Mouse (Mus musculus): ENCODE measurements around the gene Kpna2. TPM values are rescaled to one million over a fixed set of nuclear protein-coding genes. Genes with fewer than 3 reads are reported as not detected.
A peak's percentile ranks its signal among the peaks of the same experiment; 100 is the strongest.

Kpna2 gene
- polyA plus RNA-seq, 1 experiment = 1.5 TPM

DNA sequence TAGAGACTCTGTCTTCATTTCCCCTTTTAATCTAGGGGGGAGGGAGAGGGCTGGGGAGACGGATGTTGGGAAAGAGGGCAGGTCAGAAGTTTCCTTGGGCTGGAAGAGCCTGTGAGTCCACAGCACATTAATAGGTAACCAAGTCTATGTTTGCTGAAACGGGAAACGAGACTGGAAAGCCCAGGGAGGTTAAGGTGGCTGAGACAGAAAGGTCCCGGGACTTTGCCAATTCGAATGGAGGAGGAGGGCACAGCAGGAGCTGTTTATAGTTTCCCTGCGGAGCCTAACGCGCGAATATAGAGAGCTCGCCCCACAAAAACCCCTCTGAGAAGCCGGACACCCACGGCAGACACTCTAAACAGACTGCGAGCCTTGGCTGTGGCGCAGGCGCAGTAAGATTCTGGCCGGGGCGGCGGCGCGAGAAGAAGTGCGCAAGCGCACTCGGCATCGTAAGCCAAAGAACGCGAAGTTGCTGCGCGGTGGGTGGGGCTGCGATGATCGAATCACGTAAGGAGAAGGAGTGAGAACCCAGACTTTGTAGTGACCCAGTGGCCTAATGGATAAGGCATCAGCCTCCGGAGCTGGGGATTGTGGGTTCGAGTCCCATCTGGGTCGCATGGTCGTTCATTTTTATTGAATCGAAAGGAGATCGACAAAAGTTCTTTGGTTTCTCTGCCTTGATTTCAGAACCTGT lies 13.1 kb upstream of the Kpna2 start:
- peaks cover 7% of the 10 kb centered on the region for H3K9me3 ChIP-seq (ENCODE audit: control insufficient read depth, low read length)
- peak overlapping the region; percentile 82 for H3K4me3 ChIP-seq (replicated peaks)
- peaks cover 19% of the 10 kb centered on the region for H3K27me3 ChIP-seq (ENCODE audit: control insufficient read depth)
- H3K36me3 ChIP-seq (ENCODE audit: control insufficient read depth) = no peaks in the 10 kb centered on the region
- H3K4me1 ChIP-seq (ENCODE audit: control insufficient read depth) = peaks cover 27% of the 10 kb centered on the region
- no peak for TF ChIP-seq GATA1 (IDR thresholded peaks at IDR 0.05; ENCODE audit: low read length)
- TF ChIP-seq TAL1 (IDR thresholded peaks at IDR 0.05; ENCODE audit: low read length) = no peak

DNA sequence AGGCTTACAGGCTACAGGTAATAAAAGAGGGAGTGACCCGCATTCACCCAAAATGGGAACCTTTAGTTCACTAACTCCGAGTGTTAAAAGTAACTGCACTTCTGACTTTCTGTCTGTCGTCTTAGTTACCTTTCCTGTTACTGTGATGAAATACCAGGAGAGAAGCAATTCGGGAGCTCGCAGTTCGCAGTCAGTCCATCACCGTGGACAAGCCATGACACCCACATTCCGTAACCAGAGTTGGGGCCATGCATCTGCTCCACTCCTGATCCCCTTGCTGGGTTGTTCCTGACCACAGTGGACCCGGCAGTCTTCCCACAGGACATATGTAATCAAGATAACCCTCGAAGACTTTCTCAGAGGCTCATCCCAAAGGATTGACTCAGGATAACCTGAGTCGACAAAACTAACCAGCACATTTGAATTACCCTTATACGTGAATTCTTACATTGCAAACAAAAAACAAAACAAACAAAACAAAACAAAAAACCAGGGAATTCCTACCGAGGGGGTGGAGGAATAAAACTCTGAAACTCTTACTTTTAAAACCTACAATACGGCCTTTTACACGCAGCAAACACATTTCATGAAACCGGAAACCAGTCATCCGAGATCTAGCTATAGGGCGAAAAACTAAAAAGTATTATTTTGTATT lies 12.5 kb upstream of the Kpna2 start:
- Histone ChIP-seq H3K9me3 (ENCODE audit: control insufficient read depth, low read length) (peaks cover 7% of the 10 kb centered on the region), H3K36me3 (ENCODE audit: control insufficient read depth) (no peaks in the 10 kb centered on the region), H3K27me3 (ENCODE audit: control insufficient read depth) (peaks cover 19% of the 10 kb centered on the region), H3K4me1 (ENCODE audit: control insufficient read depth) (peaks cover 27% of the 10 kb centered on the region), H3K4me3 (replicated peaks) (peak overlapping the region; percentile 82)
- TF ChIP-seq TAL1 (IDR thresholded peaks at IDR 0.05; ENCODE audit: low read length) (no peak), GATA1 (IDR thresholded peaks at IDR 0.05; ENCODE audit: low read length) (no peak)

DNA sequence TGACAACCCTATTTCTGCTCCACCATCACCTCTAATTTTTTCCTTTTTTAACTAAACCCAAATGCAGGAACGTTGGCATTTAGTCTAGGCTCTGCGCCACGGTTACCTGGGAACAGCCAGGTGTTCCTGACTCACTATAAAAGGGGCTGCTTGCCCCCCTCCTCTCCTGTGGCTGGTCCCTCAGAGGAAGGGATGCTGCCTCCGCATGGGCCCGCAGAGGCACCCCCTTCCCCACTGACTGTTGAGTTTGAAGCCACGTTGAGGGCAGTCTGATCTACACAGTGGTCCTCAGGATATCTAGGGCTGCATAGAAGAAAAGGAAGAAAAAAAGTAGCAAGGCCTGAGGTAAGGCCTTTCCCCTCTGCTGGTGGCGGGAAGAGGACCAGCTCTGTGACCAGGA lies 11.8 kb upstream of the Kpna2 start:
- peak overlapping the region; percentile 82 for H3K4me3 ChIP-seq (replicated peaks)
- peaks cover 7% of the 10 kb centered on the region for H3K9me3 ChIP-seq (ENCODE audit: control insufficient read depth, low read length)
- TF ChIP-seq TAL1 (IDR thresholded peaks at IDR 0.05; ENCODE audit: low read length) (no peak), GATA1 (IDR thresholded peaks at IDR 0.05; ENCODE audit: low read length) (no peak)
- no peaks in the 10 kb centered on the region for H3K36me3 ChIP-seq (ENCODE audit: control insufficient read depth)
- peaks cover 19% of the 10 kb centered on the region for H3K27me3 ChIP-seq (ENCODE audit: control insufficient read depth)
- H3K4me1 ChIP-seq (ENCODE audit: control insufficient read depth) = peaks cover 25% of the 10 kb centered on the region

DNA sequence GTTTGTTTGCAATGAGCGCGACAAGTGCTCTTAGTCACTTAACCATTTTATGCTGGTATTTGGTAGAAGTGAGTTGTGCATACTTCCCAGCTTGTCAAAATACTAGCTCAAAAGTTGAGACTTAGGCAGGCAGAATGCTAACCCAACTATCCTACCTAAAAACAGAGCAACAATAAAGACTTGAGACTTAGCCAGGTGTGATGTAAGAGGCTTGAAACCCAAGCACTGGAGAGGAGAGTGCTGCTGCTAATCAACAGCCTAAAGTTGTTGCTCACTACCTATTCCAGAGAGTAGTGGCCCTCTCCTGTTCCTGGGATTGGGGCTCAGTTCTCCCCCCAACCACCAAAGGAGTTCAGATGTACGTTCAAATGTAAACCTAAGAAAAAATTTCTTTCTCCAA lies 11.1 kb upstream of the Kpna2 start:
- Histone ChIP-seq H3K36me3 (ENCODE audit: control insufficient read depth) (no peaks in the 10 kb centered on the region), H3K4me3 (replicated peaks) (no peak overlapping the region), H3K4me1 (ENCODE audit: control insufficient read depth) (peaks cover 25% of the 10 kb centered on the region), H3K9me3 (ENCODE audit: control insufficient read depth, low read length) (peaks cover 7% of the 10 kb centered on the region), H3K27me3 (ENCODE audit: control insufficient read depth) (peaks cover 21% of the 10 kb centered on the region)
- TF ChIP-seq GATA1 (IDR thresholded peaks at IDR 0.05; ENCODE audit: low read length) (no peak), TAL1 (IDR thresholded peaks at IDR 0.05; ENCODE audit: low read length) (no peak)

DNA sequence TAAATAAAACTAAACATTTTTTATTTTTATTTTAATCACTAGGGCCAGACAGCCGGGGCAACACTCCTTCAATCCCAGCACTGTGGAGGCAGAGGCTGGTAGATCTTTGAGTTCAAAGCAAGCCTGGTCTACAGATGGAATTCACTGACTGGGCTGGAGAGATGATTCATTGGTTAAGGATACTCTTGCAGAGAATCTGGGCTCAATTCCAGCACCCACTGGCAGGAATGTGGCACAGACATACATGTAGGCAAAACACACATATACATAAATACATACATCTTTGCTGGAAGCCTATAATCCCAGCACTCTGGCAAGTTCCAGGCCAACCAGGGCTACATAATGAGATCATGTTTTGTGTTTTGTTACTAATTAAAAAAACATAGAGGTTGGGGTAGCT lies 6.2 kb upstream of the Kpna2 start:
- Histone ChIP-seq H3K4me1 (ENCODE audit: control insufficient read depth) (no peaks in the 10 kb centered on the region; the same call in 1 of the 2 replicates), H3K27me3 (ENCODE audit: control insufficient read depth) (peaks cover 36% of the 10 kb centered on the region), H3K4me3 (replicated peaks) (no peak overlapping the region), H3K36me3 (ENCODE audit: control insufficient read depth) (no peaks in the 10 kb centered on the region), H3K9me3 (ENCODE audit: control insufficient read depth, low read length) (no peaks in the 10 kb centered on the region)
- TF ChIP-seq TAL1 (IDR thresholded peaks at IDR 0.05; ENCODE audit: low read length) = no peak
- TF ChIP-seq GATA1 (IDR thresholded peaks at IDR 0.05; ENCODE audit: low read length) = no peak

DNA sequence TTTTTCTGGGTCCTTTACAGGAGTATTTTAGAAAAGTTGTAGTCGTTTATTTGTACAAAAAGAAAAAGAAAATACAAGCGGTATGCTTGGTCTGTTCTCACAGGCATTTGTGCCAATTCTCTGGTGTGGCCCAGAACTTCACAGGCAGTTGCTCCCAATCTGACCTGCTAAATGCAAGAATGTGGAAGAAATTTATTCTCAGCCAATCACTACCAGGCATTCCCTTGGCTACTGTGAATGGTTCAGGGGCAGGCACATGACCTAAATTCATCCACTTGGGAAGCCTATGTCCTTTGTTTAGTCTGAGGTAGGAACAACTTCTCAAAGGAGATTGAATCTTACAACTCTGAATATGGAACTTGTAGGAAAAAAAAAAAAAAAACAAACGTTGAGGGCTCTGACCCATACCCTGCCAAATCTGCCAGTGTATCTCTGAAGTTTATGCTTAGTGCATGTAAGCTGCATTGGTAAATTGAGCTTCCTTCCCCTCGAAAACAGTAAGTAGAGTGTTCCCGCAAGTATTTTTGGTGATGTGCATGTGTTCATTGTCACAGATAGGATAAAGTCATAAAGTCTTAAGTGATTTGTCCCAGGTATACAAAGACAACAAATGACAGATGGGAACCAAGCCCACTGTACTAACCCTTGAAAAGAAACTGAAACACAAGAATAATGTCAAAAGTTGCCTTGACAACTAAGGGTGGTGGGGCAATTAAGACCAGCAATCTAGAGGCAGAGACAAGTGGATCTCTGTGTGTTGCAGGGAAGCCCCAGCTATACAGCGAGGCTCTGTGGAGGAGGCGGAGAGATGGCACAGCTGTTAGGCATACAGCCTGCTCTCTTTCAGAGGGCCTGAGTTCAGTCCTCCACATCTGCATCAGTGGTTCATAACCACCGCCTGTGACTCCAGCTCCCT lies 2.7 kb upstream of the Kpna2 start:
- H3K4me3 ChIP-seq (replicated peaks) = no peak overlapping the region
- no peaks in the 10 kb centered on the region; the same call in 1 of the 2 replicates for H3K9me3 ChIP-seq (ENCODE audit: control insufficient read depth, low read length)
- H3K36me3 ChIP-seq (ENCODE audit: control insufficient read depth) = peaks cover 21% of the 10 kb centered on the region
- H3K4me1 ChIP-seq (ENCODE audit: control insufficient read depth) = peaks cover 11% of the 10 kb centered on the region
- TF ChIP-seq TAL1 (IDR thresholded peaks at IDR 0.05; ENCODE audit: low read length) (no peak), GATA1 (IDR thresholded peaks at IDR 0.05; ENCODE audit: low read length) (no peak)
- H3K27me3 ChIP-seq (ENCODE audit: control insufficient read depth) = peaks cover 16% of the 10 kb centered on the region

DNA sequence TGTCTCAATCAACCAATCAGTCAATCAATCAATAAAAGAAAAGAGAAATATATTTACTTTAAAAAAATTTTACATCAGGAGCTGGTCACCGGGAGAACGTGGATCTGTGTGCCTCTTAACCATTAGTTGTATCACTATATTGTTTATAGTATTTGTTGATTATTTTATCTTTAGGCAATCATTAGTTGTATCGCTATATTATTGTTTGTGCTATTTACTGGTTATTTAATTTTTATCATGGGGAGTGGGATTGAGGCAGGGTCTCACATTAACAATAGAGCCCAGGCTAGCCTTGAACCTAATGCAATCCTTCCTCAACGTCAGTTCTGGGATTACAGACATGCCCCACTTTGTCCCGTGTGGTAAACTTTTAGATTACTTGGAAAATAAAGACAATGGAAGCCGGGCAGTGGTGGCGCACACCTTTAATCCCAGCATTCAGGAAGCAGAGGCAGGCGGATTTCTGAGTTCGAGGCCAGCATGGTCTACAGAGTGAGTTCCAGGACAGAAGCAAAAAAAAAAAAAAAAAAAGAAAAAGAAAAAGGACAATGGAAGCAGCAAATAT lies 690 bp upstream of the Kpna2 start:
- H3K4me1 ChIP-seq (ENCODE audit: control insufficient read depth) = peaks cover 30% of the 10 kb centered on the region
- peak overlapping the region; percentile 79 for H3K4me3 ChIP-seq (replicated peaks)
- H3K27me3 ChIP-seq (ENCODE audit: control insufficient read depth) = peaks cover 12% of the 10 kb centered on the region
- no peaks in the 10 kb centered on the region; the same call in 1 of the 2 replicates for H3K9me3 ChIP-seq (ENCODE audit: control insufficient read depth, low read length)
- peaks cover 40% of the 10 kb centered on the region for H3K36me3 ChIP-seq (ENCODE audit: control insufficient read depth)
- TF ChIP-seq TAL1 (IDR thresholded peaks at IDR 0.05; ENCODE audit: low read length) (no peak), GATA1 (IDR thresholded peaks at IDR 0.05; ENCODE audit: low read length) (no peak)

DNA sequence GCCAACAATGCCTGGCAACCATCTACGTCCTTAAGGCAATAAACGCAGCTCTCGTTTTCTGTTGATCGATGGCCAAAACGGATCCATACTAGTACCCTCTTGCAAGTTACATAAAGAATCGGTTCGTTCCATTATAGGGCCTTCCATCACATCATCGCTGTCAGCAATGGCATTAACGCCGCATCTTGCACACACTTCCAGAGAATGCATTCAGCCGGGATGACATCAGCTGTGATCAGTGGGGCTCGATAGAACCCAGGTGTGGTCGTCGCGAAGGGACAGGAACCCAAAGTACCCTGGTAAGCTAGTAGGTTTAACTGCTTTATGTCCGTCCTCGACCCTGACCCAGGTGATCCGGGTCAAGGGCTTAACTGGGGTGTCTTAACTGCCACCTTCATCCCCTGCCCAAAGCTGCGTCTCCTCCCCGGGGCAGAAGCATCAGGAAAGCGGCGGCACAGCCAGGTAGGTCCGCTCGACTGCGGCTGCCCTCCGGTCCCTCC lies 640 bp downstream of the Kpna2 start:
- H3K4me3 ChIP-seq (replicated peaks) = peak overlapping the region; percentile 79
- H3K4me1 ChIP-seq (ENCODE audit: control insufficient read depth) = peaks cover 43% of the 10 kb centered on the region
- TF ChIP-seq TAL1 (IDR thresholded peaks at IDR 0.05; ENCODE audit: low read length) = no peak
- no peak for TF ChIP-seq GATA1 (IDR thresholded peaks at IDR 0.05; ENCODE audit: low read length)
- peaks cover 54% of the 10 kb centered on the region for H3K36me3 ChIP-seq (ENCODE audit: control insufficient read depth)
- H3K27me3 ChIP-seq (ENCODE audit: control insufficient read depth) = peaks cover 4% of the 10 kb centered on the region
- no peaks in the 10 kb centered on the region; the same call in 1 of the 2 replicates for H3K9me3 ChIP-seq (ENCODE audit: control insufficient read depth, low read length)
